In genomic region chr6:113768804-113769203, GRCm38 (mm10) we compare ENCODE assay signal across 28 mouse cellular contexts. TPM values are rescaled to one million over a fixed set of nuclear protein-coding genes. Genes with fewer than 3 reads are reported as not detected.
DNase-seq lines count a peak whose midpoint lies in the region; ATAC-seq and TF ChIP-seq lines count a peak whose summit lies in the region.
"Had no signal": no experiment of that assay in that cellular context is flagged by ENCODE, and none has a peak within 500 bp of the region (broad histone marks: within the 10 kb centered on the region; RNA-seq: fewer than 3 reads in every experiment).

No protein-coding gene starts in this region.

- no peak for TF ChIP-seq CTCF in left cerebral cortex, adult 2 months (IDR thresholded peaks at IDR 0.05)

- no peak overlapping the region for H3K4me2 ChIP-seq in embryonic facial prominence, embryonic 14.5 days (ENCODE audit: low read depth, low read length)
- H3K4me2 ChIP-seq in kidney, embryonic 14.5 days (replicated peaks; ENCODE audit: low read depth, low read length) = no peak overlapping the region
- H3K4me2 ChIP-seq: embryonic facial prominence, embryonic 13.5 days; forebrain, embryonic 13.5 days; heart, embryonic 11.5 days; heart, embryonic 15.5 days; hindbrain, embryonic 15.5 days had no signal

- H3K36me3 ChIP-seq in embryonic facial prominence, embryonic 14.5 days (ENCODE audit: control insufficient read depth, insufficient read depth, low read length) = no peaks in the 10 kb centered on the region
- H3K36me3 ChIP-seq in embryonic facial prominence, embryonic 10.5 days (replicated peaks) = no peaks in the 10 kb centered on the region
- H3K36me3 ChIP-seq in kidney, embryonic 14.5 days (ENCODE audit: control insufficient read depth, insufficient read depth, low read length) = no peaks in the 10 kb centered on the region
- H3K36me3 ChIP-seq: embryonic facial prominence, embryonic 13.5 days; G1E; heart, embryonic 15.5 days; hindbrain, embryonic 10.5 days had no signal

- DNase-seq in embryonic facial prominence, embryonic 14.5 days (ENCODE audit: low spot score) = peak; percentile 5
- no peak for DNase-seq in embryonic facial prominence, embryonic 10.5 days (ENCODE audit: low spot score)
- peak; percentile 21 for DNase-seq in kidney, postnatal 10 days
- peak in 1 of 2 experiments; percentile 43 for DNase-seq in left cerebral cortex, adult 2 months (ENCODE audit: extremely low spot score in 1 of 2, low spot score in 2 of 2)
- DNase-seq in left cerebral cortex, postnatal 4 days = no peak
- peak; percentile 4 for DNase-seq in thymus, postnatal 0 days (ENCODE audit: low spot score)
- DNase-seq in thymus, postnatal 14 days = no peak
- DNase-seq: adrenal gland, adult 8-10 months; adrenal gland, postnatal 36 days; B cell, adult 2 months; cerebellum, adult 11 months; cerebellum, adult 8-10 months; cerebellum, postnatal 14 days; forebrain, postnatal 0 days; gastrocnemius, postnatal 14 days; heart, adult 2 months; heart, postnatal 14 days had no signal

- no peaks in the 10 kb centered on the region for H3K4me1 ChIP-seq in embryonic facial prominence, embryonic 14.5 days (ENCODE audit: control insufficient read depth, insufficient read depth, low read length)
- no peaks in the 10 kb centered on the region for H3K4me1 ChIP-seq in embryonic facial prominence, embryonic 10.5 days
- H3K4me1 ChIP-seq in kidney, embryonic 14.5 days (ENCODE audit: control insufficient read depth, insufficient read depth, low read length) = no peaks in the 10 kb centered on the region
- H3K4me1 ChIP-seq: embryonic facial prominence, embryonic 13.5 days; forebrain, embryonic 13.5 days; heart, embryonic 15.5 days; hindbrain, embryonic 10.5 days; hindbrain, embryonic 15.5 days had no signal

- intact Hi-C loops in left cerebral cortex, adult 2 months (cut with DNase I) = no loop called here
- intact Hi-C loops in left cerebral cortex, postnatal 4 days (cut with DNase I) = no loop called here

- 63% methylated on average over 11 of the region's 11 CpGs for WGBS in embryonic facial prominence, embryonic 14.5 days
- WGBS in embryonic facial prominence, embryonic 10.5 days = 73% methylated on average over 11 of the region's 11 CpGs
- 59% methylated on average over 11 of the region's 11 CpGs for WGBS in kidney, embryonic 14.5 days

- ATAC-seq in embryonic facial prominence, embryonic 14.5 days (ENCODE audit: low read depth) = no peak
- no peak for ATAC-seq in kidney, embryonic 14.5 days (ENCODE audit: low FRiP score, low TSS enrichment)
- ATAC-seq: CD4-positive, CD25-positive, alpha-beta regulatory T cell, adult 4 months; forebrain, embryonic 13.5 days; forebrain, postnatal 0 days had no signal

- no peak overlapping the region for H3K9ac ChIP-seq in embryonic facial prominence, embryonic 14.5 days (ENCODE audit: low read depth, low read length)
- no peak overlapping the region for H3K9ac ChIP-seq in kidney, embryonic 14.5 days (ENCODE audit: low read depth, low read length)
- H3K9ac ChIP-seq: embryonic facial prominence, embryonic 13.5 days; forebrain, embryonic 13.5 days; forebrain, postnatal 0 days; heart, embryonic 15.5 days; hindbrain, embryonic 15.5 days had no signal

- no peaks in the 10 kb centered on the region for H3K9me3 ChIP-seq in embryonic facial prominence, embryonic 14.5 days (ENCODE audit: control insufficient read depth, low read length)
- H3K9me3 ChIP-seq in embryonic facial prominence, embryonic 10.5 days = no peaks in the 10 kb centered on the region
- no peaks in the 10 kb centered on the region for H3K9me3 ChIP-seq in kidney, embryonic 14.5 days (ENCODE audit: control insufficient read depth, low read length)
- H3K9me3 ChIP-seq: embryonic facial prominence, embryonic 13.5 days; forebrain, embryonic 13.5 days; G1E; heart, embryonic 15.5 days; hindbrain, embryonic 10.5 days; hindbrain, embryonic 15.5 days had no signal

- no peak overlapping the region for H3K27ac ChIP-seq in embryonic facial prominence, embryonic 14.5 days (replicated peaks; ENCODE audit: low read depth, low read length)
- H3K27ac ChIP-seq in embryonic facial prominence, embryonic 10.5 days (replicated peaks) = no peak overlapping the region
- H3K27ac ChIP-seq in kidney, embryonic 14.5 days (ENCODE audit: low read depth, low read length) = no peak overlapping the region
- peak overlapping the region; percentile 25; the same call in 1 of the 2 replicates for H3K27ac ChIP-seq in left cerebral cortex, adult 2 months
- H3K27ac ChIP-seq: embryonic facial prominence, embryonic 13.5 days; forebrain, embryonic 13.5 days; heart, adult 2 months; heart, embryonic 15.5 days; hindbrain, embryonic 10.5 days; hindbrain, embryonic 15.5 days had no signal

- H3K4me3 ChIP-seq in embryonic facial prominence, embryonic 14.5 days (ENCODE audit: low read depth, low read length) = no peak overlapping the region
- no peak overlapping the region for H3K4me3 ChIP-seq in embryonic facial prominence, embryonic 10.5 days
- H3K4me3 ChIP-seq in kidney, embryonic 14.5 days (ENCODE audit: low read length) = no peak overlapping the region
- H3K4me3 ChIP-seq in left cerebral cortex, adult 2 months = no peak overlapping the region
- H3K4me3 ChIP-seq: embryonic facial prominence, embryonic 13.5 days; forebrain, embryonic 13.5 days; heart, adult 2 months; heart, embryonic 15.5 days; hindbrain, embryonic 10.5 days; hindbrain, embryonic 15.5 days had no signal

- no peaks in the 10 kb centered on the region for H3K27me3 ChIP-seq in embryonic facial prominence, embryonic 14.5 days (replicated peaks; ENCODE audit: control insufficient read depth, insufficient read depth, low read length)
- no peaks in the 10 kb centered on the region for H3K27me3 ChIP-seq in embryonic facial prominence, embryonic 10.5 days (replicated peaks; ENCODE audit: low read depth, poor library complexity, severe bottlenecking)
- no peaks in the 10 kb centered on the region for H3K27me3 ChIP-seq in kidney, embryonic 14.5 days (ENCODE audit: control insufficient read depth, insufficient read depth, low read length)
- H3K27me3 ChIP-seq: embryonic facial prominence, embryonic 13.5 days; forebrain, embryonic 13.5 days; hindbrain, embryonic 15.5 days had no signal

RNA-seq across cellular contexts. Expression of gene Sec13, which starts 28.3 kb away (rescaled TPM):
- 301 and 324 TPM in 2 replicates for polyA plus RNA-seq in embryonic facial prominence, embryonic 14.5 days (2014; fragmentation: Nextera tagmentation; extraction: Ambion mirVana)
- polyA plus RNA-seq in embryonic facial prominence, embryonic 10.5 days (2016; fragmentation: Nextera tagmentation; extraction: Ambion mirVana) = 288 and 292 TPM in 2 replicates
- polyA plus RNA-seq in kidney, embryonic 14.5 days (2014; fragmentation: Nextera tagmentation; extraction: Ambion mirVana) = 286 and 297 TPM in 2 replicates
- total RNA-seq in left cerebral cortex, adult 2 months (2021) = 10 to 100 TPM; 67.5 to 67.8 TPM
- 100 to 1,000 TPM; 100 to 104 TPM for total RNA-seq in left cerebral cortex, postnatal 4 days (2021)
- polyA plus RNA-seq in thymus, postnatal 0 days (2015; fragmentation: Nextera tagmentation; extraction: Ambion mirVana) = 223 and 234 TPM in 2 replicates

RNA-seq across cellular contexts. Expression of gene Ghrl, which starts 49.1 kb away (rescaled TPM):
- 0.61 TPM in 1 of 2 replicates, not detected in the other for polyA plus RNA-seq in embryonic facial prominence, embryonic 14.5 days (2014; fragmentation: Nextera tagmentation; extraction: Ambion mirVana)
- not detected in 2 replicates for polyA plus RNA-seq in embryonic facial prominence, embryonic 10.5 days (2016; fragmentation: Nextera tagmentation; extraction: Ambion mirVana)
- 0.37 and 0.60 TPM in 2 replicates for polyA plus RNA-seq in kidney, embryonic 14.5 days (2014; fragmentation: Nextera tagmentation; extraction: Ambion mirVana)
- under 1 TPM in 1 of 2 experiments, not detected in 1; 0.98 TPM for total RNA-seq in left cerebral cortex, adult 2 months (2021)
- not detected for total RNA-seq in left cerebral cortex, postnatal 4 days (2021)
- 0.59 and 0.81 TPM in 2 replicates for polyA plus RNA-seq in thymus, postnatal 0 days (2015; fragmentation: Nextera tagmentation; extraction: Ambion mirVana)
- total RNA-seq: adrenal gland, postnatal 36 days; forebrain, postnatal 0 days; G1E; gastrocnemius, adult 18-20 months; heart, adult 2 months had no signal
- polyA plus RNA-seq: CD4-positive, CD25-positive, alpha-beta regulatory T cell, adult 4 months; G1E; gonadal fat pad, adult 2 months had no signal

Comparison
In these comparisons a context has a peak if more than half of its experiments do, and no peak if none do; other contexts are left out.
1. DNase-seq: peak in embryonic facial prominence, embryonic 14.5 days (single experiment), kidney, postnatal 10 days (single experiment) and thymus, postnatal 0 days (single experiment); none in embryonic facial prominence, embryonic 10.5 days (single experiment), left cerebral cortex, postnatal 4 days (single experiment) and thymus, postnatal 14 days (single experiment).